Mouse (Mus musculus) midbrain, embryonic 13.5 days (tissue): ENCODE measurements at regions not wholly inside any gene's neighbourhood (a gene's known extent, or its start where the extent isn't known, plus 50 kb on each side); places are given as distances from the start of the nearest gene placed in this dataset.
A peak's percentile ranks its signal among the peaks of the same experiment; 100 is the strongest.

Experiments used
- ATAC-seq: fragments of 200-750 bp; cut with Nextera tagmentation; 2 replicates; pipeline ENCODE4 v1.8.0; 2017; ENCODE audit warnings: mild to moderate bottlenecking, moderate TSS enrichment, moderate library complexity
- H3K27ac ChIP-seq: fragments of 300-500 bp; sonication (generic); 2 replicates; pipeline ENCODE4 v1.5.1; 2015; ENCODE audit warnings: inconsistent platforms, mild to moderate bottlenecking, moderate library complexity
- H3K27me3 ChIP-seq: fragments of 300-500 bp; sonication (generic); 2 replicates; pipeline ENCODE4 v1.6.1; 2015; ENCODE audit warnings: mild to moderate bottlenecking, inconsistent platforms
- H3K36me3 ChIP-seq: fragments of 300-500 bp; sonication (generic); 2 replicates; pipeline ENCODE4 v1.6.1; 2015; ENCODE audit warnings: mild to moderate bottlenecking, inconsistent platforms
- H3K4me1 ChIP-seq: fragments of 300-500 bp; sonication (generic); replicated peaks from 2 replicates; pipeline ENCODE4 v1.6.1; 2015; ENCODE audit warnings: inconsistent platforms
- H3K4me2 ChIP-seq: fragments of 300-500 bp; sonication (generic); replicated peaks from 2 replicates; pipeline ENCODE4 v1.6.1; 2015; ENCODE audit warnings: moderate library complexity, mild to moderate bottlenecking, inconsistent platforms
- H3K4me3 ChIP-seq: fragments of 300-500 bp; sonication (generic); replicated peaks from 2 replicates; pipeline ENCODE4 v1.5.1; 2015; ENCODE audit warnings: mild to moderate bottlenecking, inconsistent platforms
- H3K9ac ChIP-seq: fragments of 300-500 bp; sonication (generic); replicated peaks from 2 replicates; pipeline ENCODE4 v1.6.1; 2015; ENCODE audit warnings: mild to moderate bottlenecking, inconsistent platforms
- H3K9me3 ChIP-seq: fragments of 300-500 bp; sonication (generic); 2 replicates; pipeline ENCODE4 v1.6.1; 2016; ENCODE audit warnings: mild to moderate bottlenecking, inconsistent platforms
- WGBS: fragments of 180-500 bp; shearing (Covaris S2); methylation state at CpG from one replicate; pipeline ENCODE4 v1.1.7; 2015; 5-methylcytosine and 5-hydroxymethylcytosine counted together

GRCm38 (mm10) chr11:117538732-117539131 lies 54.6 kb downstream of the Gm11733 start:
- Histone ChIP-seq H3K4me1 (peaks cover 73% of the 10 kb centered on the region), H3K4me3 (no peak overlapping the region), H3K36me3 (no peaks in the 10 kb centered on the region), H3K27ac (peak overlapping the region; percentile 3; the same call in 1 of the 2 replicates), H3K9me3 (no peaks in the 10 kb centered on the region), H3K4me2 (no peak overlapping the region), H3K9ac (no peak overlapping the region), H3K27me3 (0 out of 2 replicates have a peak, but pooled peaks cover 3% of the 10 kb centered on the region)
- WGBS = 69% methylated on average over 5 of the region's 5 CpGs
- ATAC-seq = no peak

GRCm38 (mm10) chr11:117540609-117541008 lies 56.4 kb downstream of the Gm11733 start:
- Histone ChIP-seq H3K27ac (peak overlapping the region; percentile 90), H3K27me3 (no peaks in the 10 kb centered on the region), H3K36me3 (no peaks in the 10 kb centered on the region), H3K4me2 (peak overlapping the region; percentile 34; the same call in 1 of the 2 replicates), H3K9ac (peak overlapping the region; percentile 48), H3K4me3 (no peak overlapping the region), H3K4me1 (peaks cover 67% of the 10 kb centered on the region), H3K9me3 (no peaks in the 10 kb centered on the region)
- WGBS = 20% methylated on average over 5 of the region's 5 CpGs
- ATAC-seq = peak; percentile 18; the same call in 1 of the 2 replicates

GRCm38 (mm10) chr11:117541205-117541884 lies 57.2 kb downstream of the Gm11733 start:
- peak; percentile 85 for ATAC-seq
- H3K4me1 ChIP-seq = peaks cover 60% of the 10 kb centered on the region
- H3K9me3 ChIP-seq = no peaks in the 10 kb centered on the region
- H3K4me3 ChIP-seq = no peak overlapping the region
- H3K36me3 ChIP-seq = no peaks in the 10 kb centered on the region
- peak overlapping the region; percentile 90 for H3K27ac ChIP-seq
- whole genome bisulfite sequencing = 2% methylated on average over 6 of the region's 6 CpGs
- peak overlapping the region; percentile 48; the same call in 1 of the 2 replicates for H3K9ac ChIP-seq
- H3K4me2 ChIP-seq = peak overlapping the region; percentile 34
- H3K27me3 ChIP-seq = no peaks in the 10 kb centered on the region

GRCm38 (mm10) chr11:117543191-117543590 lies 59.0 kb downstream of the Gm11733 start:
- WGBS = 28% methylated on average over 6 of the region's 6 CpGs
- Histone ChIP-seq H3K4me2 (no peak overlapping the region), H3K27me3 (no peaks in the 10 kb centered on the region), H3K4me1 (peaks cover 50% of the 10 kb centered on the region), H3K36me3 (no peaks in the 10 kb centered on the region), H3K9ac (no peak overlapping the region; the same call in 1 of the 2 replicates), H3K4me3 (no peak overlapping the region), H3K27ac (peak overlapping the region; percentile 62), H3K9me3 (no peaks in the 10 kb centered on the region)
- no peak for ATAC-seq

GRCm38 (mm10) chr11:117544507-117544906 lies 60.3 kb downstream of the Gm11733 start:
- Histone ChIP-seq H3K27me3 (no peaks in the 10 kb centered on the region), H3K9me3 (no peaks in the 10 kb centered on the region), H3K27ac (no peak overlapping the region), H3K4me3 (no peak overlapping the region), H3K9ac (no peak overlapping the region), H3K4me2 (no peak overlapping the region), H3K36me3 (no peaks in the 10 kb centered on the region), H3K4me1 (peaks cover 41% of the 10 kb centered on the region)
- ATAC-seq = no peak
- 27% methylated on average over 6 of the region's 6 CpGs for WGBS

- Histone ChIP-seq H3K36me3 (no peaks in the 10 kb centered on the region), H3K27me3 (no peaks in the 10 kb centered on the region), H3K4me3 (no peak overlapping the region), H3K9me3 (no peaks in the 10 kb centered on the region), H3K9ac (no peak overlapping the region), H3K27ac (no peak overlapping the region), H3K4me1 (peaks cover 38% of the 10 kb centered on the region), H3K4me2 (no peak overlapping the region)
- no peak for ATAC-seq
- 76% methylated on average over 3 of the region's 3 CpGs for WGBS
Measured at GRCm38 (mm10) chr11:117544926-117545325, 60.8 kb downstream of the Gm11733 start.

GRCm38 (mm10) chr11:117551926-117552325 lies 67.8 kb downstream of the Gm11733 start:
- Histone ChIP-seq H3K9ac (no peak overlapping the region), H3K36me3 (no peaks in the 10 kb centered on the region), H3K4me1 (peaks cover 10% of the 10 kb centered on the region; the same call in 1 of the 2 replicates), H3K9me3 (no peaks in the 10 kb centered on the region), H3K4me3 (no peak overlapping the region), H3K4me2 (no peak overlapping the region), H3K27ac (no peak overlapping the region), H3K27me3 (no peaks in the 10 kb centered on the region)
- WGBS = 90% methylated on average over 5 of the region's 5 CpGs
- no peak for ATAC-seq

GRCm38 (mm10) chr11:117552430-117552969 lies 68.3 kb downstream of the Gm11733 start:
- H3K36me3 ChIP-seq = no peaks in the 10 kb centered on the region
- no peak for ATAC-seq
- H3K27me3 ChIP-seq = no peaks in the 10 kb centered on the region
- H3K27ac ChIP-seq = no peak overlapping the region
- no peak overlapping the region for H3K4me2 ChIP-seq
- H3K9me3 ChIP-seq = no peaks in the 10 kb centered on the region
- no peak overlapping the region for H3K4me3 ChIP-seq
- 94% methylated on average over 8 of the region's 8 CpGs for WGBS
- H3K9ac ChIP-seq = no peak overlapping the region
- H3K4me1 ChIP-seq = peaks cover 10% of the 10 kb centered on the region; the same call in 1 of the 2 replicates

- no peak overlapping the region for H3K4me2 ChIP-seq
- no peaks in the 10 kb centered on the region for H3K27me3 ChIP-seq
- H3K4me1 ChIP-seq = peaks cover 10% of the 10 kb centered on the region; the same call in 1 of the 2 replicates
- no peaks in the 10 kb centered on the region for H3K9me3 ChIP-seq
- H3K4me3 ChIP-seq = no peak overlapping the region
- H3K9ac ChIP-seq = no peak overlapping the region
- H3K36me3 ChIP-seq = no peaks in the 10 kb centered on the region
- ATAC-seq = no peak
- 61% methylated on average over 10 of the region's 10 CpGs for WGBS
- no peak overlapping the region for H3K27ac ChIP-seq
Measured at GRCm38 (mm10) chr11:117554111-117554510, 69.9 kb downstream of the Gm11733 start.

GRCm38 (mm10) chr11:117557474-117558381 lies 73.6 kb downstream of the Gm11733 start:
- H3K9me3 ChIP-seq = no peaks in the 10 kb centered on the region; the same call in 1 of the 2 replicates
- no peak overlapping the region for H3K9ac ChIP-seq
- no peak overlapping the region for H3K4me2 ChIP-seq
- no peak overlapping the region for H3K4me3 ChIP-seq
- WGBS = 91% methylated on average over 16 of the region's 16 CpGs
- H3K36me3 ChIP-seq = no peaks in the 10 kb centered on the region
- no peaks in the 10 kb centered on the region for H3K27me3 ChIP-seq
- ATAC-seq = no peak
- no peaks in the 10 kb centered on the region for H3K4me1 ChIP-seq
- H3K27ac ChIP-seq = no peak overlapping the region

- ATAC-seq = no peak
- H3K4me3 ChIP-seq = no peak overlapping the region
Measured at GRCm38 (mm10) chr11:117559839-117560238, 75.7 kb downstream of the Gm11733 start.

More at GRCm38 (mm10) chr11:117559839-117560238, 75.7 kb downstream of the Gm11733 start:
- H3K27me3 ChIP-seq = no peaks in the 10 kb centered on the region
- H3K36me3 ChIP-seq = no peaks in the 10 kb centered on the region
- no peaks in the 10 kb centered on the region; the same call in 1 of the 2 replicates for H3K9me3 ChIP-seq
- no peak overlapping the region for H3K4me2 ChIP-seq
- H3K9ac ChIP-seq = no peak overlapping the region
- H3K27ac ChIP-seq = no peak overlapping the region
- no peaks in the 10 kb centered on the region for H3K4me1 ChIP-seq
